Mouse (Mus musculus) C2C12 (cell line): ENCODE data around the gene Gm20604. TPM values are rescaled to one million over a fixed set of nuclear protein-coding genes. Genes with fewer than 3 reads are reported as not detected.

ENCODE experiments used
- H3K27me3 ChIP-seq: one replicate; pipeline ENCODE4 v1.6.1; 2011; ENCODE audit not compliant: control insufficient read depth, insufficient read depth, insufficient read length
- H3K36me3 ChIP-seq: one replicate; pipeline ENCODE4 v1.6.1; 2011; ENCODE audit not compliant: control insufficient read depth, insufficient read depth
- H3K4me3 ChIP-seq: one replicate; pipeline ENCODE4 v1.5.1; 2011; ENCODE audit warnings: mild to moderate bottlenecking, control low read depth; ENCODE audit not compliant: poor library complexity, insufficient read depth, severe bottlenecking
- H3K79me2 ChIP-seq: one replicate; pipeline ENCODE4 v1.6.1; 2011; ENCODE audit not compliant: control insufficient read depth, insufficient read depth
- H3K79me3 ChIP-seq: one replicate; pipeline ENCODE4 v1.6.1; 2011; ENCODE audit warnings: low read depth, control low read depth
- H3ac ChIP-seq: one replicate; pipeline ENCODE3; 2011; ENCODE audit warnings: low read depth; ENCODE audit not compliant: control insufficient read depth, insufficient read length
- CEBPB ChIP-seq: IDR thresholded peaks from one replicate; pipeline ENCODE4 v1.6.1; 2011; ENCODE audit warnings: low read depth, mild to moderate bottlenecking, control low read depth, moderate library complexity
- CTCF ChIP-seq: IDR thresholded peaks from one replicate; pipeline ENCODE4 v1.5.1; 2011; ENCODE audit not compliant: control insufficient read depth, insufficient read depth, insufficient read length
- FOSL1 ChIP-seq: IDR thresholded peaks from one replicate; pipeline ENCODE4 v1.8.0; 2011; ENCODE audit warnings: mild to moderate bottlenecking, low read length; ENCODE audit not compliant: poor library complexity, insufficient read depth, severe bottlenecking
- MAX ChIP-seq: IDR thresholded peaks from one replicate; pipeline ENCODE4 v1.6.1; 2011; ENCODE audit warnings: mild to moderate bottlenecking, control low read depth
- MYOD1 ChIP-seq: IDR thresholded peaks from one replicate; pipeline ENCODE4 v1.6.1; 2011; ENCODE audit warnings: low read depth; ENCODE audit not compliant: control insufficient read depth, insufficient read length
- MYOG ChIP-seq: IDR thresholded peaks from one replicate; pipeline ENCODE4 v1.6.1; 2011; ENCODE audit not compliant: control insufficient read depth, insufficient read length; ENCODE audit errors: extremely low read depth
- USF1 ChIP-seq: IDR thresholded peaks from one replicate; pipeline ENCODE4 v1.6.1; 2011; ENCODE audit warnings: low read depth, mild to moderate bottlenecking, control low read depth, moderate library complexity
- polyA plus RNA-seq: library from polyadenylated mRNA; unstranded; fragments of >200 nt; fragmentation: generic; extraction: Trizol; gene quantifications from one replicate; pipeline ENCODE4 v1.2.1, GENCODE M21; 2012; ENCODE audit warnings: missing spikeins

The Gm20604 gene
- polyA plus RNA-seq, 1 experiment = 6.0 TPM

DNA sequence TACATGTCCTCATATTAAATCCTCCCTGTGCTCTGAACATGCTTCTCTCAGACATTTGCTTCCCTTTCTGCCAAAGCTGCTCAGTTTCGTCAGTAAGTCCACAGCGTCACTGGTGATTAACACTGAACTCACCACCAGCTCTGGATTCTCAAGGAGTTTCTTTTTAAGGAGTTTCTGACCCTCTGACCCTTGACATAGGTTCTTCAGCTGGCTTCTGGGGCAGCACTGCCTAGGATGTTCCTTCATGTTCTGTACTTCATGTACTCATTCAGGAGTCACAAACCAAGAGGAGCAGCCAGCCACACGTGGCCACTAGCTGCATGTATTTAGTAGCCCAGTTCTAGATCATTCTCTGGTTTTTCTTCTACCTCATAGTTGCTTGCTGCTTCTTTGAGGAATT lies 10.2 kb downstream of the Gm20604 start:
- TF ChIP-seq FOSL1 (no peak), CTCF (no peak), USF1 (no peak), MAX (no peak), MYOG (no peak), MYOD1 (no peak), CEBPB (no peak)
- no peak overlapping the region for H3K4me3 ChIP-seq

DNA sequence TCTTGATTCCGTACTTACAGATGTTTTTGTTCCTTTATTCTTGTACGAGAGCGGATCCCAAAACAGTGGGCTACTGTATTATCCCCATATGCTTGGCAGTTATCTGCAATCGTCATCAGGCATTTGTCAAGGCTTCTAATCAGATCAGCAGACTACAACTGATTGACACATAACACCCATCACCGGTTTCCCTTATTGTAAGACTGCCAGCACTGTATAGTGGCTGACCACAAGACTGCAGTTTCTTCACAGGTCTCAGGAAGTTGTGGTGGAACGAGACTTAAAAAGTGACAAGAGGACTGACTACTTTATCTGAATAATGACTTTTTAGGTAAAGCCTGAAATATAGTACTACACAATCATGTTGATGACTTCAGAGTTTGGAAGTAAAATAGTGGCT lies 13.6 kb downstream of the Gm20604 start:
- Histone ChIP-seq H3K4me3 (no peak overlapping the region), H3K79me3 (peaks cover 42% of the 10 kb centered on the region), H3ac (no peak overlapping the region), H3K36me3 (peaks cover 28% of the 10 kb centered on the region), H3K79me2 (peaks cover 76% of the 10 kb centered on the region), H3K27me3 (no peaks in the 10 kb centered on the region)
- no peak for TF ChIP-seq FOSL1
- TF ChIP-seq CTCF = no peak
- TF ChIP-seq MYOD1 = no peak
- no peak for TF ChIP-seq MAX
- no peak for TF ChIP-seq USF1
- TF ChIP-seq MYOG = no peak
- TF ChIP-seq CEBPB = no peak

More for the DNA sequence above, 10.2 kb downstream of the Gm20604 start:
- Histone ChIP-seq H3K79me3 (peaks cover 72% of the 10 kb centered on the region), H3K36me3 (peaks cover 16% of the 10 kb centered on the region), H3K27me3 (no peaks in the 10 kb centered on the region), H3ac (no peak overlapping the region), H3K79me2 (peaks cover 99% of the 10 kb centered on the region)

DNA sequence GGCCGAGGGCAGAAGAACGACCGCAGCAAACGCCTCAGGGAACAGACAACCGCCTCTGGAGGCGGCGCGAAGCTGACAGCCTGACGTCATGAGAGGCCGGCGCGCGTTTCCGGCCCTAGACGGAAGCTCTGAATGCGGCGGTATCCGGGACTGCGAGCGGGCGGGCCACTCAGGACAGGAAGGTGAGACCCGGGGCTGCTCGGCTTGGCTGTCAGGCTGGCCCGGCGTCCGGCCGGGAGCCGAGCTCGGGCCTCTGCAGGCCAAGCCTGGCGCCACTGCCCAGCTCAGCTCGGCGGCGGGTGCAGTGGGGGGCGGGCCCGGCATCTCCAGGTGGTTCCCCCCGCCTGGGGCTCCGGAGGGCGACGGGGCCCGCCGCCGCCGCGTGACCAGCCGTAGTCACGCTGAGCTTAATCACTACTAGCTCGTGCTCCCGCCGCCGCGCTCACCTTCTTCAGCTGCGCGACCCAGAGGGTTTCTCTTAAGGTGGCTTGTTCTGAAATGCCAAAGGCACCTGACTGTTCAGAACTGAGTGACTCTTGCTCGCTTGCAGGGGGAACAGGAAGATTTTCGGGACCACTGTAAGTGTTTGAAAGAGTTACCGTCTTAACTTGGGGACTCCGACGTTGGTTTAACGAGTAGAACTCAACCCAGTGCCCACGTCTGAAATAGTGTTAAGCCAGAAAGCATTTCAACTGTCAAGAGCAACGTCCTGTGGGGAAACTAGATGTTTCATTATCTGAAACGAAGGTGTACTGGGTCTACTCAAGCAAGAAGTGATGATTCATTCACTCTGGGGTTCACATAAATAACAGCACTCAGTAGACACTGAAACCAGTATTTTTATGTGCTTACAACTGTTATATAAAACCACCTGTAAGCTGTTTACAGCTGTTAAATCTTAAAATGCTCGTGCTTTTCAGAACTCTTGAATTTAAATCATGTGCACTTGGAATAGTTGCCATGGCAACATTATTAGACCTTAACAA lies 14.6 kb downstream of the Gm20604 start, which contains the start of the genes Moap1 and Tmem251:
TSS of gene Moap1 (minus strand) at position 73 of the 986 bp plus-strand sequence.
TSS of gene Tmem251 (plus strand) at position 174 of the 986 bp plus-strand sequence.
- H3ac ChIP-seq = peak within 1 kb of the TSS; percentile 84
- no peaks in the 10 kb centered on the region for H3K27me3 ChIP-seq
- H3K4me3 ChIP-seq = peak within 1 kb of the TSS; percentile 61
- TF ChIP-seq FOSL1 = no peak
- no peak for TF ChIP-seq CTCF
- no peak for TF ChIP-seq USF1
- H3K79me2 ChIP-seq = peaks cover 66% of the 10 kb centered on the region
- H3K36me3 ChIP-seq = peaks cover 24% of the 10 kb centered on the region
- H3K79me3 ChIP-seq = peaks cover 37% of the 10 kb centered on the region

DNA sequence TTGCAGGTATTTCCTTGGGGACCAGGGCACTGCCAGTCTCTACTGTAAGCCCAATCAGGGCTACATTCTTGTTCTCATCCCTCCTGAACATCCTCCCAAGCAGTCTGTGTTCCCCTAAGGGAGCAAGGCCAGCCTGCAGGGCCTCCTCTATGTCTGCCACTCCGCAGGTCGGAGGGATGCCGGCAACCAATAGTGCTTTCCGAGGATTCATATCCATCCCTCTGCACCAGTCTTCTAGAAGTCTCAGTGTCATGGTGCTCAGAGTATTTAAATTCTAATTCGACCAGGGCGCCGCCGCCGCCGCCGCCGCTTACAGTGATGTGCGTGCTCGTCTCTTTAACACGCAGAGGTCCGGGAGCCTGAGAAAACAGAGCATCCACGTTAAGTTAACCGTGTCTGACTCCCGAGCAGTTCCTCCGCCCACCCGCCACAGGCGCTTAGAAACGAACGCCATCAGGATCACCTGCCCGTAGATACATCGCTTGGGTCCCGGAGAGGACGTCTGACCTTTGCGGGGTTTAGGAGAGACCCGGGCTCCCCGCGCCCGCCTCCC lies 15.4 kb downstream of the Gm20604 start:
- TF ChIP-seq CTCF (no peak), FOSL1 (no peak)
- Histone ChIP-seq H3ac (peak overlapping the region; percentile 84), H3K36me3 (peaks cover 24% of the 10 kb centered on the region), H3K4me3 (peak overlapping the region; percentile 61), H3K79me3 (peaks cover 36% of the 10 kb centered on the region), H3K79me2 (peaks cover 58% of the 10 kb centered on the region), H3K27me3 (no peaks in the 10 kb centered on the region)

DNA sequence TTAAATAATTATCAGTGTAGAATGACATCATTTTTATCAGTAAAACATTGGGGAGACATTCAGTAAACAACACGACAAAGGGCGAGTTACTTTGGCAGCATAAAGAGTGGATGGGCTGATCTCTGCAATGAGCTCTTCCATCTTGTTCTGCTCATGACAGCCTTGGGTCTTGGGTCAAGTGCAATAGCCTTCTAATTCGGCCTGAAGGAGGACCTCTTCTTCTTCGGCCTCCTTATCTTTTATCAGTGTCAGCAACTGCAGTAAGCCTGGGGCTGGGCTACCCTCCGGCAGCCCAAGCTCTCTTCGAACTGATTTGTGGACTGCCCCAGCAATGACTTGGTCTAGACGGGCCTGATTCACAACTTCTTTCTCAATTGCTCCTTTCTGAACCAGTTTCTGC lies 16.4 kb downstream of the Gm20604 start:
- peaks cover 48% of the 10 kb centered on the region for H3K79me2 ChIP-seq
- TF ChIP-seq USF1 (no peak), CTCF (no peak), MAX (no peak), FOSL1 (no peak), MYOG (no peak), MYOD1 (no peak), CEBPB (no peak)
- peaks cover 27% of the 10 kb centered on the region for H3K79me3 ChIP-seq
- peaks cover 19% of the 10 kb centered on the region for H3K36me3 ChIP-seq
- no peak overlapping the region for H3K4me3 ChIP-seq
- H3ac ChIP-seq = no peak overlapping the region
- no peaks in the 10 kb centered on the region for H3K27me3 ChIP-seq

DNA sequence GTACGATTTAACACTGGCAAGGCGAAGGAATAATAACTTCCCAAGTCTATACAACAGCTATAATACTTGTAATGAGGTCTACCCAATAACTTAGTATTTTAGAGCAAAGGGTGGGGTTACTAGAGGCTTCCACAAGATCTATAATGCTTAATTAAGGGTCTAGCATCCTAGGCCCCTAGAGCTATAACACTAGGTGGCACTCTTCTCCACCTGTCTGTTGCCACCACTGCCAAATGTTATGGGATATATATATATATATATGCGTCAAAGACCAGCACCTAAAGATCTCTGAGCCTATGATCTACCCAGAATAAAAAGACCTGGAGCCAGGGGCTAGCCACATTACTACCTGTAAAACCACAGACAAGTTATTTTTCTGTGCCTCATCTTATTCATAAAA lies 18.2 kb downstream of the Gm20604 start:
- TF ChIP-seq MYOG (no peak), MYOD1 (no peak), FOSL1 (no peak)
- Histone ChIP-seq H3ac (no peak overlapping the region), H3K79me2 (peaks cover 30% of the 10 kb centered on the region), H3K36me3 (peaks cover 12% of the 10 kb centered on the region), H3K27me3 (no peaks in the 10 kb centered on the region), H3K79me3 (peaks cover 11% of the 10 kb centered on the region), H3K4me3 (no peak overlapping the region)
